Mouse (Mus musculus) CH12.LX (cell line): ENCODE measurements around the gene Rbfox1. TPM values are rescaled to one million over a fixed set of nuclear protein-coding genes. Genes with fewer than 3 reads are reported as not detected.

ENCODE experiments used
- DNase-seq: peaks from one replicate; pipeline ENCODE4 v3.0.0-alpha.2; 2013; ENCODE audit errors: extremely low read depth
- H3K27ac ChIP-seq: 2 replicates; pipeline ENCODE4 v1.5.1; 2012; ENCODE audit warnings: low read depth, mild to moderate bottlenecking, control low read depth, moderate library complexity; ENCODE audit not compliant: insufficient read depth
- H3K27me3 ChIP-seq: replicated peaks from 2 replicates; pipeline ENCODE3; 2012; ENCODE audit warnings: inconsistent platforms
- H3K36me3 ChIP-seq, 2 experiments: replicated peaks in 1 of 2; 2 replicates each; pipeline versions ENCODE3 to v1.6.1; 2012; ENCODE audit warnings: inconsistent platforms in 1 of 2, low read length in 1 of 2, mild to moderate bottlenecking in 1 of 2, mixed read lengths in 1 of 2, moderate library complexity in 1 of 2; ENCODE audit not compliant: control insufficient read depth in 1 of 2, insufficient read depth in 1 of 2
- H3K4me1 ChIP-seq, 2 experiments: 2 replicates each; pipeline ENCODE4 v1.6.1; 2012; ENCODE audit warnings: inconsistent platforms in 1 of 2, moderate library complexity in 1 of 2; ENCODE audit not compliant: insufficient read depth in 2 of 2, control insufficient read depth in 1 of 2
- H3K4me2 ChIP-seq: 2 replicates; pipeline ENCODE4 v1.6.1; 2012; ENCODE audit warnings: low read depth, mild to moderate bottlenecking, control low read depth; ENCODE audit not compliant: poor library complexity, insufficient read depth, severe bottlenecking
- H3K4me3 ChIP-seq, 3 experiments: fragments of 150-350 bp in 1 of 3; sonication (generic) in 1 of 3; replicated peaks in 1 of 3; 2 replicates each; pipeline versions ENCODE3 to v1.5.1; 2011 to 2012; ENCODE audit warnings: low read depth in 2 of 3, low read length in 2 of 3, mild to moderate bottlenecking in 2 of 3, moderate library complexity in 2 of 3, control low read depth in 1 of 3, improper control_type of control experiment in 1 of 3, inconsistent platforms in 1 of 3, mixed read lengths in 1 of 3; ENCODE audit not compliant: poor library complexity in 1 of 3
- H3K79me2 ChIP-seq: replicated peaks from 2 replicates; pipeline ENCODE4 v1.6.1; 2012; ENCODE audit warnings: mild to moderate bottlenecking, moderate library complexity; ENCODE audit not compliant: control insufficient read depth, poor library complexity, insufficient read depth, severe bottlenecking; ENCODE audit errors: extremely low read depth
- H3K9ac ChIP-seq: 2 replicates; pipeline ENCODE4 v1.6.1; 2012; ENCODE audit warnings: low read depth, mild to moderate bottlenecking, control low read depth, moderate library complexity; ENCODE audit not compliant: insufficient read depth
- H3K9me3 ChIP-seq: replicated peaks from 2 replicates; pipeline ENCODE3; 2012; ENCODE audit warnings: low read length, inconsistent platforms, mixed read lengths
- BHLHE40 ChIP-seq: IDR thresholded peaks from 2 replicates; pipeline ENCODE4 v1.6.1; 2011; ENCODE audit warnings: mild to moderate bottlenecking, low read depth, low read length, improper control_type of control experiment
- CHD1 ChIP-seq: IDR thresholded peaks from 2 replicates; pipeline ENCODE4 v1.6.1; 2012; ENCODE audit warnings: low read depth, low read length, improper control_type of control experiment, inconsistent platforms
- CHD2 ChIP-seq: IDR thresholded peaks from 2 replicates; pipeline ENCODE4 v1.6.1; 2011; ENCODE audit warnings: low read length, improper control_type of control experiment
- CTCF ChIP-seq, 2 experiments: IDR thresholded peaks in 1 of 2; conservative IDR thresholded peaks in 1 of 2; 2 replicates each; pipeline ENCODE4 v1.5.1; 2011 to 2012; ENCODE audit warnings: low read depth in 2 of 2, low read length in 2 of 2, improper control_type of control experiment in 1 of 2, inconsistent platforms in 1 of 2, mild to moderate bottlenecking in 1 of 2, moderate library complexity in 1 of 2
- EP300 ChIP-seq: IDR thresholded peaks from 2 replicates; pipeline ENCODE4 v1.6.1; 2011; ENCODE audit warnings: low read length, improper control_type of control experiment
- IRF4 ChIP-seq: IDR thresholded peaks from 2 replicates; pipeline ENCODE4 v1.6.1; 2014; ENCODE audit warnings: low read depth, mild to moderate bottlenecking, inconsistent platforms, low read length, improper control_type of control experiment
- MAFK ChIP-seq: IDR thresholded peaks from 2 replicates; pipeline ENCODE4 v1.6.1; 2011; ENCODE audit warnings: low read length, improper control_type of control experiment; ENCODE audit not compliant: insufficient replicate concordance
- MAX ChIP-seq: IDR thresholded peaks from 2 replicates; pipeline ENCODE4 v1.6.1; 2011; ENCODE audit warnings: low read length, improper control_type of control experiment
- MAZ ChIP-seq: IDR thresholded peaks from 2 replicates; pipeline ENCODE4 v1.6.1; 2012; ENCODE audit warnings: low read depth, mild to moderate bottlenecking, inconsistent platforms, low read length, improper control_type of control experiment, moderate library complexity
- MEF2A ChIP-seq: IDR thresholded peaks from 2 replicates; pipeline ENCODE4 v1.6.1; 2014; ENCODE audit warnings: low read depth, mild to moderate bottlenecking, inconsistent platforms, low read length, improper control_type of control experiment, borderline replicate concordance
- MYC ChIP-seq: IDR thresholded peaks from 2 replicates; pipeline ENCODE4 v1.6.1; 2011; ENCODE audit warnings: low read depth, mild to moderate bottlenecking, improper control_type of control experiment, low read length
- NRF1 ChIP-seq: IDR thresholded peaks from 2 replicates; pipeline ENCODE4 v1.6.1; 2014; ENCODE audit warnings: low read depth, mild to moderate bottlenecking, inconsistent platforms, low read length, improper control_type of control experiment, moderate library complexity
- PAX5 ChIP-seq: IDR thresholded peaks from 2 replicates; pipeline ENCODE4 v1.6.1; 2012; ENCODE audit warnings: low read length, inconsistent platforms, mixed read lengths
- POLR2A ChIP-seq: IDR thresholded peaks from 2 replicates; pipeline ENCODE4 v1.6.1; 2011; ENCODE audit warnings: low read depth, mild to moderate bottlenecking, improper control_type of control experiment, low read length
- POLR2AphosphoS2 ChIP-seq: IDR thresholded peaks from 2 replicates; pipeline ENCODE4 v1.6.1; 2011; ENCODE audit warnings: low read depth, low read length, improper control_type of control experiment
- RAD21 ChIP-seq: IDR thresholded peaks from 2 replicates; pipeline ENCODE4 v1.6.1; 2011; ENCODE audit warnings: low read depth, mild to moderate bottlenecking, low read length, improper control_type of control experiment, moderate library complexity
- SMC3 ChIP-seq: IDR thresholded peaks from 2 replicates; pipeline ENCODE4 v1.6.1; 2011; ENCODE audit warnings: low read depth, low read length, improper control_type of control experiment
- TCF12 ChIP-seq: IDR thresholded peaks from 2 replicates; pipeline ENCODE4 v1.6.1; 2014; ENCODE audit warnings: low read depth, mild to moderate bottlenecking, inconsistent platforms, low read length, improper control_type of control experiment
- ZKSCAN1 ChIP-seq: IDR thresholded peaks from 2 replicates; pipeline ENCODE4 v1.6.1; 2012; ENCODE audit warnings: low read depth, inconsistent platforms, low read length, improper control_type of control experiment, borderline replicate concordance
- dilution Hi-C: fragments of 300-500 bp; cut with MboI; formaldehyde crosslinking; loops from 2 replicates; pipeline ENCODE4 v1.14.3; 2020; ENCODE audit warnings: low sequenced_read_pairs; ENCODE audit not compliant: extremely low pct_unique_long_range_greater_than_20kb, extremely low pct_ligation_motif_present
- in situ Hi-C: fragments of 300-500 bp; cut with MboI; formaldehyde crosslinking; loops from 3 replicates; pipeline ENCODE4 v1.14.3; 2019; ENCODE audit warnings: low sequenced_read_pairs, low pct_ligation_motif_present, low pct_unique_long_range_greater_than_20kb, mixed read lengths
- polyA plus RNA-seq: library from polyadenylated mRNA; unstranded; fragments of >175 nt; gene quantifications from 2 replicates; pipeline ENCODE4 v1.2.1, GENCODE M21; 2012; ENCODE audit warnings: low read depth; ENCODE audit not compliant: insufficient read length
- total RNA-seq, 2 experiments: library from RNA; depleted of rRNA; stranded (reverse); fragments of 300-350 nt in 1 of 2; fragments of >200 nt in 1 of 2; gene quantifications; 2 replicates each; pipeline ENCODE4 v1.2.3; 2012 to 2014

The Rbfox1 gene
- total and polyA plus RNA-seq, 3 experiments = not detected

- H3K4me1 ChIP-seq = no peaks in the 10 kb centered on the region
- H3K9me3 ChIP-seq = peaks cover 22% of the 10 kb centered on the region
- TF ChIP-seq ZKSCAN1 (no peak), SMC3 (peak; percentile 20; the same call in 1 of the 2 replicates), RAD21 (peak; percentile 31), NRF1 (no peak), CHD1 (no peak), CTCF (conservative IDR thresholded peaks at IDR 0.05 in 1 of 2, IDR thresholded peaks at IDR 0.05 in 1 of 2; ENCODE audit: low read depth in 2 of 2, low read length in 2 of 2) (peak; percentile 49 to 51)
- no peak overlapping the region for H3K27ac ChIP-seq
- no peak overlapping the region for H3K9ac ChIP-seq
- H3K79me2 ChIP-seq = no peaks in the 10 kb centered on the region
- no peak overlapping the region for H3K4me3 ChIP-seq
- in situ Hi-C loops = no loop called here
- H3K27me3 ChIP-seq = no peaks in the 10 kb centered on the region
- no peak overlapping the region for H3K4me2 ChIP-seq
- dilution Hi-C loops = no loop called here
- no peaks in the 10 kb centered on the region for H3K36me3 ChIP-seq
- DNase-seq = peak; percentile 52
These were observed 133.5 kb downstream of the Rbfox1 start for GRCm38 (mm10) chr16:6018639-6019038.

GRCm38 (mm10) chr16:6019361-6019760, 134.2 kb downstream of the Rbfox1 start:
- dilution Hi-C loops (no loop called here), in situ Hi-C loops (no loop called here)
- no peak for TF ChIP-seq MAZ
- no peak for TF ChIP-seq POLR2AphosphoS2
- no peak for TF ChIP-seq MAFK
- TF ChIP-seq EP300 = no peak
- no peak for TF ChIP-seq CHD2
- DNase-seq = no peak
- Histone ChIP-seq H3K27me3 (no peaks in the 10 kb centered on the region), H3K9ac (no peak overlapping the region), H3K27ac (no peak overlapping the region), H3K4me3 (no peak overlapping the region), H3K9me3 (peaks cover 25% of the 10 kb centered on the region), H3K36me3 (no peaks in the 10 kb centered on the region), H3K4me1 (no peaks in the 10 kb centered on the region), H3K4me2 (no peak overlapping the region), H3K79me2 (no peaks in the 10 kb centered on the region)

DNA sequence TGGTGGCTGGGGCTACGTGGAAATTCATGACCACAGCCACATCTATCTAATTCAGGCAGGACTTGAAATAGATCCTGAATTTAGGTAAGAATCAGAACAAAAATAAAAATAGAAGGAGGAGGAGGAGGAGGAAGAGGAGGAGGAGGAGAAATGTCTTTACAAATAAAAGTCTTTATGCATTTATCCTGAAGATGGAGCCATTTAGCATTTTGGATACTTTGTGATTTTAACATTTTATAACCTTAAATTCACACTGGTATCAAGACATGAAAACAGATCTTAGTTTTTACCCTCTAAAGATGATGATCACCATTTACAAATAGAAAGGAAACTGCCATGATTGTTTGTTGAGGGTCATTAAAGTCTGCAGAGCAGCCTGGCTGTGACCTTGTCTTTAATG, 146.1 kb downstream of the Rbfox1 start:
- TF ChIP-seq MAX (no peak), BHLHE40 (no peak), CHD1 (no peak), MEF2A (no peak), SMC3 (no peak), PAX5 (no peak), CTCF (conservative IDR thresholded peaks at IDR 0.05 in 1 of 2, IDR thresholded peaks at IDR 0.05 in 1 of 2; ENCODE audit: low read depth in 2 of 2, low read length in 2 of 2) (no peak), POLR2A (no peak), MYC (no peak), TCF12 (no peak), IRF4 (no peak)
- Histone ChIP-seq H3K27me3 (peaks cover 17% of the 10 kb centered on the region), H3K79me2 (no peaks in the 10 kb centered on the region), H3K27ac (no peak overlapping the region), H3K4me2 (no peak overlapping the region), H3K4me3 (no peak overlapping the region), H3K9me3 (peaks cover 29% of the 10 kb centered on the region), H3K9ac (no peak overlapping the region), H3K4me1 (no peaks in the 10 kb centered on the region), H3K36me3 (no peaks in the 10 kb centered on the region)
- no peak for DNase-seq
- dilution Hi-C loops = no loop called here
- in situ Hi-C loops = no loop called here
